Mouse (Mus musculus) thymus, adult 18-20 months (tissue): ENCODE data around the gene Cdk6.
"Not testable (repeated sequence)": the region's sequence is repeated elsewhere in the genome, so short reads cannot be mapped to it uniquely, and the experiment has no call there.

ENCODE experiments used
- DNase-seq, 2 experiments: peaks; one replicate each; pipeline ENCODE4 v3.0.0; 2022; ENCODE audit warnings: mixed read lengths in 2 of 2

Cdk6 gene

GRCm38 (mm10) chr5:3381795-3382194 lies 40.5 kb downstream of the Cdk6 start:
- DNase-seq: no peak

GRCm38 (mm10) chr5:3382343-3383040 lies 41.2 kb downstream of the Cdk6 start:
- no peak for DNase-seq

- no peak for DNase-seq
Observed at GRCm38 (mm10) chr5:3383547-3383946, 42.3 kb downstream of the Cdk6 start.

GRCm38 (mm10) chr5:3385078-3385477 lies 43.8 kb downstream of the Cdk6 start:
- DNase-seq: no peak

- DNase-seq: no peak
Observed at GRCm38 (mm10) chr5:3386021-3386730, 44.9 kb downstream of the Cdk6 start.

- no peak for DNase-seq
Observed at GRCm38 (mm10) chr5:3386731-3387087, 45.4 kb downstream of the Cdk6 start.

GRCm38 (mm10) chr5:3387138-3387537 lies 45.9 kb downstream of the Cdk6 start:
- DNase-seq: no peak

- DNase-seq: no peak
Observed at GRCm38 (mm10) chr5:3392856-3393255, 51.6 kb downstream of the Cdk6 start.

- DNase-seq: no peak
Observed at GRCm38 (mm10) chr5:3394145-3394544, 52.9 kb downstream of the Cdk6 start.

- no peak for DNase-seq
Observed at GRCm38 (mm10) chr5:3395020-3395419, 53.7 kb downstream of the Cdk6 start.

GRCm38 (mm10) chr5:3396214-3396613 lies 54.9 kb downstream of the Cdk6 start:
- DNase-seq: no peak

GRCm38 (mm10) chr5:3396910-3397575 lies 55.8 kb downstream of the Cdk6 start:
- no peak for DNase-seq

GRCm38 (mm10) chr5:3399784-3400494 lies 58.7 kb downstream of the Cdk6 start:
- DNase-seq: no peak

GRCm38 (mm10) chr5:3405102-3405501 lies 63.8 kb downstream of the Cdk6 start:
- DNase-seq: no peak

- no peak for DNase-seq
Observed at GRCm38 (mm10) chr5:3405503-3405902, 64.2 kb downstream of the Cdk6 start.

- no peak for DNase-seq
Observed at GRCm38 (mm10) chr5:3407926-3408325, 66.6 kb downstream of the Cdk6 start.

- DNase-seq: not testable (repeated sequence)
Observed at GRCm38 (mm10) chr5:3418183-3418582, 76.9 kb downstream of the Cdk6 start.

- DNase-seq: no peak
Observed at GRCm38 (mm10) chr5:3420094-3420831, 79.0 kb downstream of the Cdk6 start.

- DNase-seq: no peak
Observed at GRCm38 (mm10) chr5:3420832-3421228, 79.5 kb downstream of the Cdk6 start.

- DNase-seq: not testable (repeated sequence)
Observed at GRCm38 (mm10) chr5:3433131-3433700, 91.9 kb downstream of the Cdk6 start.

GRCm38 (mm10) chr5:3434105-3434504 lies 92.8 kb downstream of the Cdk6 start:
- DNase-seq: not testable (repeated sequence)

- not testable (repeated sequence) for DNase-seq
Observed at GRCm38 (mm10) chr5:3438453-3439003, 97.2 kb downstream of the Cdk6 start.
